Mouse (Mus musculus) gastrocnemius, adult 2 months (tissue): Measurements from ENCODE around the gene Ube2e1. TPM values are rescaled to one million over a fixed set of nuclear protein-coding genes. Genes with fewer than 3 reads are reported as not detected.
A peak's percentile ranks its signal among the peaks of the same experiment; 100 is the strongest.

ENCODE experiments used
- DNase-seq: peaks from one replicate; pipeline ENCODE4 v3.0.0; 2022
- H3K27ac ChIP-seq: fragments of 200-600 bp; 2 replicates; pipeline ENCODE4 v1.8.1; 2022; ENCODE audit warnings: mild to moderate bottlenecking
- H3K4me3 ChIP-seq: fragments of 200-600 bp; 2 replicates; pipeline ENCODE4 v1.8.1; 2022; ENCODE audit warnings: mild to moderate bottlenecking, moderate library complexity
- CTCF ChIP-seq: fragments of 200-600 bp; IDR thresholded peaks from 2 replicates; pipeline ENCODE4 v1.8.1; 2022; ENCODE audit warnings: antibody characterized with exemption, mild to moderate bottlenecking, moderate library complexity
- intact Hi-C: fragments of 180-260 bp; cut with DNase I; formaldehyde crosslinking; loops from one replicate; pipeline ENCODE4 v1.15.1; 2025
- total RNA-seq, 2 experiments: library from RNA; stranded (reverse); gene quantifications; 2 replicates each; pipeline ENCODE4 v1.2.3; 2021

Gene Ube2e1
- total RNA-seq, 2 experiments from 2014 or later: 86.5 to 95.5 TPM

DNA sequence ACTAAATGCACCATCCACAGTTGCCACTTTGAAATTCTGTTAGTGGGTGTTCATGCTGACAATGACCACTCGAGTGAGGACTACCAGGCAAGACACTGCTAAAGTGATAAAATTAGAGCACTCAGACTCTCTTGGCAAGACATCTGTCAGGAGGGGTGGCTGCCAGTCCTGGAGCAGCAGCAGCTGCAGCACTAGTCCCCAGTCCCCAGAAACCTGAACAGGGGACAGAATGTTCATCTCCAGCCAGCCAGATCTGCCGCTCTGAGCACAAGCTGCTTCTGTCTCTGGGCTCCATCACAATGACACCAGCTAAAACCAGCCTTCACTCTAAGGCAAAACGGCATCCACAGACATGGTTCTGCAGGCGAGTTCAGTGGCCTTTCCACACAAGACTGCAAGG, 28.4 kb downstream of the Ube2e1 start:
- intact Hi-C loops: no loop called here
- peak; percentile 92 for DNase-seq
- H3K27ac ChIP-seq: peak overlapping the region; percentile 90
- no peak for TF ChIP-seq CTCF
- H3K4me3 ChIP-seq: peak overlapping the region; percentile 43

DNA sequence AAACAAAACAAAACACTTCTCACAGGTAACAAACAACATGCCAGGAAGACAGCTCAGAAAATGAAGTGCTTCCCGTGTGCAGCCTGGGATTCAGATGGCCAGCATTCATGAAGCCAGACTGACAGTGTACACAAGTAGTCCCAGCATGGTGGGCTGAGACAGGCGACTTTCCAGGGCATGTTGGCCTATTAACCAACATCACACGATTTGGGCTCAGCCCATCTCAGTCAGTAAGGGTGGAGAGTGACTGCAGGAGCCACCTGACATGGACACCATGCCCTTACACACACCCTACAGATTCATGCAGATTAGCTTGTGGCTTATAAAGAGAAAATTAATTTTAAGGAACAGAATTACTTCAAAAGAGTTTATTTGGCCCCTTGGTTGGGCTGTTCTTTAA, 28.9 kb downstream of the Ube2e1 start:
- peak overlapping the region; percentile 90 for H3K27ac ChIP-seq
- H3K4me3 ChIP-seq: peak overlapping the region; percentile 29
- DNase-seq: peak; percentile 52
- intact Hi-C loops: no loop called here
- no peak for TF ChIP-seq CTCF

- intact Hi-C loops: no loop called here
- no peak for TF ChIP-seq CTCF
- DNase-seq: no peak
- Histone ChIP-seq H3K27ac (peak overlapping the region; percentile 90), H3K4me3 (no peak overlapping the region)
Observed at GRCm38 (mm10) chr14:18301591-18301990, 30.1 kb downstream of the Ube2e1 start.

- peak; percentile 39 for TF ChIP-seq CTCF
Observed at GRCm38 (mm10) chr14:18300676-18301075, 31.0 kb downstream of the Ube2e1 start.

DNA sequence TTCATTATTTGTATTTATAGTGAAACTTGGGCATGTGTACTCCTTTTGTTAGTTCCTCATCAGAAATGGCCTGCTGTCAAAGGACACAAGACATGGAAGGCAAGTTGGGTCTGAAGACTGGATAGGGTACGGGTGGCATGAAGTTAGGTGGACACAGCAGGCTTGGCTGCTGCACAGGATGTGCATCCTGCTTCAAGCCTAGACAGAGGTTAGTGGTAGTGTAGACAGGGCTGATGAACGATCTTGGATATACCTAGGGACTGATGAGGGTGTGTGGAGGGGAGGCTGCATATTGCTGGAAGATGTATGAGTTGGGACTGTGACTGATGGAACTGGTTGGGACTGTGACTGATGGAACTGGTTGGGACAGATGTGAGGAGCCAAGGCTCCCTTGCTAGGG, 32.8 kb downstream of the Ube2e1 start:
- no peak for DNase-seq
- Histone ChIP-seq H3K27ac (peak overlapping the region; percentile 35), H3K4me3 (no peak overlapping the region)
- TF ChIP-seq CTCF: no peak
- intact Hi-C loops: no loop called here

More at GRCm38 (mm10) chr14:18300676-18301075, 31.0 kb downstream of the Ube2e1 start:
- Histone ChIP-seq H3K27ac (peak overlapping the region; percentile 90; the same call in 1 of the 2 replicates), H3K4me3 (no peak overlapping the region)
- no peak for DNase-seq
- intact Hi-C loops: no loop called here

DNA sequence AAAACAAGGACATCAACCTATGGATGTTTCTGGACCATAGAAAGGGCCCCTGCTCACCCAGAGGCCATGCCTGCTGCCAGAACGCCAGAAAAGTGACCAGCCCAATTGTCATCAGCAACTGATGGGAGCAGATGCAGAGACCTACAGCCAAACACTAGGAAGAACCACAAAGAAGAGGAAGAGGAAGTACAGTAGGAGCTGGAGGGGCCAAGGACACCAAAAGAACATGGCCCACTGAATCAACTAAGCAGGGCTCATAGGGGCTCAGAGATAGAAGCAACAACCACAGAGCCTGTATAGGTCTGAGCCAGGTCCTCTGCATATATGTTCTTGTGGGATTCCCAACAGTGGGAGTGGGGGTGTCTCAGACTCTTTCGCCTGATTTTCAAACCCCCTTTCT, 34.2 kb downstream of the Ube2e1 start:
- H3K27ac ChIP-seq: no peak overlapping the region
- no peak overlapping the region for H3K4me3 ChIP-seq
- DNase-seq: no peak
- no peak for TF ChIP-seq CTCF
- intact Hi-C loops: no loop called here

GRCm38 (mm10) chr14:18292578-18292977, 39.1 kb downstream of the Ube2e1 start:
- H3K27ac ChIP-seq: 0 out of 2 replicates have a peak overlapping the region, but pooled peaks have one; percentile 8
- TF ChIP-seq CTCF: no peak
- no peak for DNase-seq
- no peak overlapping the region for H3K4me3 ChIP-seq
- intact Hi-C loops: no loop called here

GRCm38 (mm10) chr14:18292111-18292510, 39.5 kb downstream of the Ube2e1 start:
- H3K4me3 ChIP-seq: no peak overlapping the region
- intact Hi-C loops: no loop called here
- TF ChIP-seq CTCF: no peak

GRCm38 (mm10) chr14:18287391-18287790, 44.3 kb downstream of the Ube2e1 start:
- Histone ChIP-seq H3K4me3 (no peak overlapping the region), H3K27ac (peak overlapping the region; percentile 76)
- DNase-seq: no peak
- no peak for TF ChIP-seq CTCF
- intact Hi-C loops: no loop called here

More at GRCm38 (mm10) chr14:18292111-18292510, 39.5 kb downstream of the Ube2e1 start:
- H3K27ac ChIP-seq: no peak overlapping the region
- DNase-seq: no peak

DNA sequence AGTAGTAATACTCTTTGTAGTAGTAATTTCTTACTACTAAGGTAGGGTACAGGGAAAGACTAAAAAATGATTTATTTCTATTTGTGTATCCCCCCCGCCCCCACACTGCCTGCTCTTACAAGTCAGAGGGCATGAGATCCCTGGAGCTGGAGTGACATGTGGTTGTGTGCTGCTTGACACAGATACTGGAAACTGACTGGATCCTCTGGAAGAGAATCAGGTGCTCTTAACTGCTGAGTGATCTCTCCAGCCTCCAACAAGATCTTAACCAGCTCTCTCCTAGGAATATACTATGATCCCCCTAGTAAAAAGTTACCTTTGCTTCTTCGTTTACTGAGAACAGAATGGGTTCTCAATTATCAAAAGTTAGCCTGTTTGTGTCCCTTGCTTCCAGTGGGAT, 45.2 kb downstream of the Ube2e1 start:
- no peak for TF ChIP-seq CTCF
- H3K27ac ChIP-seq: peak overlapping the region; percentile 76
- intact Hi-C loops: no loop called here

GRCm38 (mm10) chr14:18285476-18285875, 46.2 kb downstream of the Ube2e1 start:
- no peak for TF ChIP-seq CTCF
- intact Hi-C loops: loop anchor here (2.0 kb wide), 1 partner anchor 75 kb away; no protein-coding TSS in a partner anchor
- Histone ChIP-seq H3K4me3 (no peak overlapping the region), H3K27ac (peak overlapping the region; percentile 24; the same call in 1 of the 2 replicates)
- DNase-seq: no peak

More for the DNA sequence above, 45.2 kb downstream of the Ube2e1 start:
- DNase-seq: no peak
- no peak overlapping the region for H3K4me3 ChIP-seq

DNA sequence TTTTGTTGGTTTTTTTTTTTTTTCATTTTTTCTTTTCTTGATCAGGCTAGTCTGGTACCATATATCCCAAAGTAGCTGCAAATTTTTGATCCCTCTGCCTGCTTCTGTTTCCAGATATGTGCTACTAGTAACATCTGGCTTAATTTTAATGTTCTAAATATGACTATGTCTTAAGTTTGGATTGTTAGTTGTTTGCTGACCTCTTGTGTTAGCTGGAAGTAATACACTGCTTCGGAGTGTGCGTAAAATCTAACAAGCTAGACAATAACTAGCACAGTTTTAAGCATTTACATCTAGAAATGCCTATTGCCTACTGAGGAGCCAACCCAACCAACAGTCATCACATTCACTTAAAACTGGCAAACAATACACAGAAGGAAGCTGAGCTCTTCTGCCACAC, 47.1 kb downstream of the Ube2e1 start:
- intact Hi-C loops: loop anchor here (2.0 kb wide), 1 partner anchor 74 kb away; no protein-coding TSS in a partner anchor
- peak; percentile 71 for TF ChIP-seq CTCF
- no peak for DNase-seq
- H3K27ac ChIP-seq: peak overlapping the region; percentile 54
- H3K4me3 ChIP-seq: no peak overlapping the region

- intact Hi-C loops: no loop called here
- no peak for TF ChIP-seq CTCF
- no peak for DNase-seq
- H3K4me3 ChIP-seq: no peak overlapping the region
- no peak overlapping the region for H3K27ac ChIP-seq
Observed at GRCm38 (mm10) chr14:18280375-18280774, 51.3 kb downstream of the Ube2e1 start.

DNA sequence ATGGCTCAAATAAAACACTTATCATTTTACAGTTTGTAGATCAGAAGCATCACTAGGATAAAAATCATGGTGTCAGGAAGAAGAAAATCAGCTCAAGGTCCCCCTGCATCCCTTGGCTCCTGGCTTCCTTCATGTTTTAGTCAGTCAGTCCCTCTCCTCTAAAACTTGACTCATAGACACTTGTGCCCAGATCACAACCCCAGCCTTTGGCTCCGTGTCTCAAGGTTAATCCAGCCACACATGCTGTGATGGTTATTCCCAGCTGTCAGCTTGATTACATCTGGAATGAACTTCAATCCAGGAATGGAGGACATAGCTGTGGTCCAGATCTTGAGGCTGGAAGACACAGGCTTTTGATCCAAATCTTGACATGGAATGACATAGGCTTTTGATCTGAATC, 57.1 kb downstream of the Ube2e1 start:
- Histone ChIP-seq H3K27ac (no peak overlapping the region), H3K4me3 (no peak overlapping the region)
- TF ChIP-seq CTCF: no peak
- intact Hi-C loops: loop anchor here (5.0 kb wide), 1 partner anchor 37 kb away; the partner anchor contains the start of gene Nr1d2
- no peak for DNase-seq
